Mouse (Mus musculus) C2C12 (cell line): Measurements from ENCODE around the gene Zfp30. TPM values are rescaled to one million over a fixed set of nuclear protein-coding genes. Genes with fewer than 3 reads are reported as not detected.

Experiments used
- H3K27me3 ChIP-seq: one replicate; pipeline ENCODE4 v1.6.1; 2011; ENCODE audit not compliant: control insufficient read depth, insufficient read depth, insufficient read length
- H3K36me3 ChIP-seq: one replicate; pipeline ENCODE4 v1.6.1; 2011; ENCODE audit not compliant: control insufficient read depth, insufficient read depth
- H3K4me3 ChIP-seq: one replicate; pipeline ENCODE4 v1.5.1; 2011; ENCODE audit warnings: mild to moderate bottlenecking, control low read depth; ENCODE audit not compliant: poor library complexity, insufficient read depth, severe bottlenecking
- H3K79me2 ChIP-seq: one replicate; pipeline ENCODE4 v1.6.1; 2011; ENCODE audit not compliant: control insufficient read depth, insufficient read depth
- H3K79me3 ChIP-seq: one replicate; pipeline ENCODE4 v1.6.1; 2011; ENCODE audit warnings: low read depth, control low read depth
- H3ac ChIP-seq: one replicate; pipeline ENCODE3; 2011; ENCODE audit warnings: low read depth; ENCODE audit not compliant: control insufficient read depth, insufficient read length
- CEBPB ChIP-seq: IDR thresholded peaks from one replicate; pipeline ENCODE4 v1.6.1; 2011; ENCODE audit warnings: low read depth, mild to moderate bottlenecking, control low read depth, moderate library complexity
- CTCF ChIP-seq: IDR thresholded peaks from one replicate; pipeline ENCODE4 v1.5.1; 2011; ENCODE audit not compliant: control insufficient read depth, insufficient read depth, insufficient read length
- FOSL1 ChIP-seq: IDR thresholded peaks from one replicate; pipeline ENCODE4 v1.8.0; 2011; ENCODE audit warnings: mild to moderate bottlenecking, low read length; ENCODE audit not compliant: poor library complexity, insufficient read depth, severe bottlenecking
- MAX ChIP-seq: IDR thresholded peaks from one replicate; pipeline ENCODE4 v1.6.1; 2011; ENCODE audit warnings: mild to moderate bottlenecking, control low read depth
- MYOD1 ChIP-seq: IDR thresholded peaks from one replicate; pipeline ENCODE4 v1.6.1; 2011; ENCODE audit warnings: low read depth; ENCODE audit not compliant: control insufficient read depth, insufficient read length
- MYOG ChIP-seq: IDR thresholded peaks from one replicate; pipeline ENCODE4 v1.6.1; 2011; ENCODE audit not compliant: control insufficient read depth, insufficient read length; ENCODE audit errors: extremely low read depth
- USF1 ChIP-seq: IDR thresholded peaks from one replicate; pipeline ENCODE4 v1.6.1; 2011; ENCODE audit warnings: low read depth, mild to moderate bottlenecking, control low read depth, moderate library complexity
- polyA plus RNA-seq: library from polyadenylated mRNA; unstranded; fragments of >200 nt; fragmentation: generic; extraction: Trizol; gene quantifications from one replicate; pipeline ENCODE4 v1.2.1, GENCODE M21; 2012; ENCODE audit warnings: missing spikeins

Zfp30 gene
- polyA plus RNA-seq, 1 experiment, result 1.4 TPM

DNA sequence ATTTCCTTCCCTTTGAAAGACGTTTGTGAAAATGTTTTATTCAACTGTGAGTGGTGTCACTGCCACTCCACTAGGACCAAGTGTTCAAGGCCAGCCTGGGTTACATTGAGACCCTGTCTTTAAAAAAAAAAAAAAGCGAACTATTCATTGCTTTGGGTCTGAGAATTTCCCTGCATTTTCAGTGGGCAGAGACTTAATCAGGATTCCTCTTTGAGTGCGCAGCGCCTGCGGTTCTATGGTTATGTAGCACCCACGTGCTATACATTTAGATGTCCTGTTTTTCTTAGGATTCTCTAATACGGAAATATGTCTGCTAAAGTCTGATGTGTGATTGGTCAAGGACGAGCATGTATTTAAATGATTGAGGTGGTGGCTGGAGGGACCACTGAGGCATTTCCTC lies 1.2 kb downstream of the Zfp30 start:
- Histone ChIP-seq H3K36me3 (no peaks in the 10 kb centered on the region), H3K79me3 (no peaks in the 10 kb centered on the region), H3ac (no peak overlapping the region), H3K4me3 (no peak overlapping the region), H3K79me2 (no peaks in the 10 kb centered on the region), H3K27me3 (no peaks in the 10 kb centered on the region)
- no peak for TF ChIP-seq FOSL1
- TF ChIP-seq MAX, result no peak
- TF ChIP-seq MYOD1, result no peak
- TF ChIP-seq CTCF, result no peak
- no peak for TF ChIP-seq USF1
- no peak for TF ChIP-seq MYOG
- TF ChIP-seq CEBPB, result no peak

DNA sequence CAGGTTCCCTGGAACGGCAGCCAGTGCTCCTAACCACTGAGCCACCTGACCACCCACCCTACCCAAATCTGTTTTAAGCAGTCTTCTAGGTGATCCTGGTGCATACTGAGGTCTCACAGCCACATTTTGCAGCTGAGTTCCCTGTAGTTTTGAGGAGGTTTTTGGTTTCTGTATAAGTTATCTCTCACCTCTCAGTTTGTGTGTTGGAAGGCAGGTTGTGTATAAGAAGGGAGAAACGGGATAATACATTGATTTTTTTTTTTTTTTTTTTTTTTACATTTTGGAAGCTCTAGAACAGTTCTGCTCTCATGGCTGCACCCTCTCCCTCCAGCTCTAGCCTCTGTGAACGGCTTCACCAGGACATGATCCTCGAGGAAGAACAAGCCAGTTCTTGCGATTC lies 2.1 kb downstream of the Zfp30 start:
- Histone ChIP-seq H3K79me2 (no peaks in the 10 kb centered on the region), H3ac (no peak overlapping the region), H3K36me3 (no peaks in the 10 kb centered on the region), H3K27me3 (no peaks in the 10 kb centered on the region), H3K79me3 (no peaks in the 10 kb centered on the region), H3K4me3 (no peak overlapping the region)
- no peak for TF ChIP-seq MAX
- no peak for TF ChIP-seq FOSL1
- no peak for TF ChIP-seq CEBPB
- TF ChIP-seq CTCF, result no peak
- no peak for TF ChIP-seq USF1
- no peak for TF ChIP-seq MYOG
- no peak for TF ChIP-seq MYOD1

DNA sequence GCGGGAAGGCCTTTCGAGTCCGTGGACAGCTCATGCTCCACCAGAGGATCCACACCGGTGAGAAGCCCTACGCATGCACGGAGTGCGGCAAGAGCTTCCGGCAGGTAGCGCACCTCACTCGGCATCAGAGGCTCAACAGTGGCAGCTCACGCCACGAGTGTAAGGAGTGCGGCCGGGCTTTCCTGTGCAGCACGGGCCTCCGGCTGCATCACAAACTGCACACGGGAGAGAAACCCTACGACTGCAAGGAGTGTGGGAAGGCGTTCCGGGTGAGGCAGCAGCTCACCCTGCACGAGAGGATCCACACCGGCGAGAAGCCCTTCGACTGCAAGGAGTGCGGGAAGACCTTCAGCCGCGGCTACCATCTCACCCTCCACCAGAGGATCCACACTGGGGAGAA lies 9.1 kb downstream of the Zfp30 start:
- Histone ChIP-seq H3K36me3 (no peaks in the 10 kb centered on the region), H3K4me3 (no peak overlapping the region), H3K79me3 (no peaks in the 10 kb centered on the region), H3ac (no peak overlapping the region), H3K27me3 (no peaks in the 10 kb centered on the region), H3K79me2 (no peaks in the 10 kb centered on the region)
- TF ChIP-seq MAX, result no peak
- TF ChIP-seq MYOG, result no peak
- TF ChIP-seq FOSL1, result no peak
- no peak for TF ChIP-seq USF1
- no peak for TF ChIP-seq MYOD1
- no peak for TF ChIP-seq CTCF
- no peak for TF ChIP-seq CEBPB

DNA sequence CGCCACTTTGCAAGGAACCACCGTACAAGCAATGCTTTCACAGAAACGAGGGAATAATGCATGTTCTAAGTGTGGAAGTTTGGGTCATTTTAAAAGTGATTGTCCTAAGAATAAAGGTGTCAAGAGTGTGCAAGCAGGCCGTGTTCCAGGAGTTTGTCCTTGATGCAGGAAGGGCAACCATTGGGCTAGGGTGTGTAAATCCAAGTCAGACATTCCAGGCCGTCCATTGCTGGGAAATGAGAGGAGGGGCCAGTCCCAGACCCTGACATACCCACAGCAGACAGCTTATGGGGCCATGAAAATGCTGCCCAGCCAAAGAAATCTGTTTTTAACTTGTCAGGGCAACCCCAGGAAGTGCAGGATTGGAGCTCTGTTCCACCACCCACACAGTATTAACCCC lies 23.2 kb downstream of the Zfp30 start:
- TF ChIP-seq FOSL1 (no peak), CEBPB (no peak), MAX (no peak), USF1 (no peak), MYOD1 (no peak), CTCF (no peak), MYOG (no peak)
- H3K79me2 ChIP-seq, result no peaks in the 10 kb centered on the region
- H3K79me3 ChIP-seq, result no peaks in the 10 kb centered on the region
- no peak overlapping the region for H3K4me3 ChIP-seq
- no peak overlapping the region for H3ac ChIP-seq
- no peaks in the 10 kb centered on the region for H3K36me3 ChIP-seq
- H3K27me3 ChIP-seq, result peaks cover 5% of the 10 kb centered on the region

DNA sequence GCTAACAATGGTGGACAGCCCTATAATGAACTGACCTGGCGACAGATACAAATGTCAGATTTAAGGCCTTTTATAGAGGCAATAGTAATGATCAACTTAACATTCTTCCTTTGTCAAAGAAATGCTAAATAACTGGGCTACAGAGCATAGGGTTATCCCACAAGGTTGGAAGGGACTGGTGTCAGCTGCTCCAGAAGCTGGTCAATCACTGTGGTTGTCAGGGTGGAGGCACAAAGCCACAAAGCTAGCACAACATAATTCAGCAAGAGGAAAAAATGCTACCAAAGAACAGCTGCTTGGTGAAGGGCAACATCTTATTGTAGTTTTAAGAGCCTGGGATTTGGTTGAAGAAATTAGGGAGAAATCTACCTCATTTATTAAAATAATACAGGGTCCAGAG lies 28.4 kb downstream of the Zfp30 start:
- no peak overlapping the region for H3ac ChIP-seq
- TF ChIP-seq MAX (no peak), FOSL1 (no peak), MYOG (no peak), CEBPB (no peak), USF1 (no peak)
- no peaks in the 10 kb centered on the region for H3K27me3 ChIP-seq
- H3K4me3 ChIP-seq, result no peak overlapping the region
- peaks cover 4% of the 10 kb centered on the region for H3K79me3 ChIP-seq
- peaks cover 12% of the 10 kb centered on the region for H3K79me2 ChIP-seq
- no peaks in the 10 kb centered on the region for H3K36me3 ChIP-seq

DNA sequence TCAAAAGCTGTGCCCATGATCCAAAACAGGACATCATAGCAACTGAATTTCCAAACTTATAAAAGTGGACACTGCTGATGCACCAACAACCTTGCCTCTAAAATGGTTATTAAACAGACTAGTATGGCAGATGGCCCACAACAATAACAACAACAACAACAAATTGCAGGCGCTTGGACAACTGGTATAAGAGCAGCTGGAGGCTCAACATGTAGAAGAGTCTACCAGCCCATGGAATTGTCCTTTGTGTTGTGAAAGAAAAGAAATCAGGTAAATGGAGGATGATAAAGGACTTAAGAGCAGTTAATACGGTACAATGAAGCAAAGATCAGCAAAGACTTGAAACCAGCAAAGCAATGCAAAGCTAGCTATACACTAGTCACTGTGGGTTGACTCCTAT lies 30.6 kb downstream of the Zfp30 start:
- H3ac ChIP-seq, result no peak overlapping the region
- H3K79me3 ChIP-seq, result peaks cover 11% of the 10 kb centered on the region
- H3K27me3 ChIP-seq, result no peaks in the 10 kb centered on the region
- no peaks in the 10 kb centered on the region for H3K36me3 ChIP-seq
- no peak overlapping the region for H3K4me3 ChIP-seq
- peaks cover 30% of the 10 kb centered on the region for H3K79me2 ChIP-seq
- no peak for TF ChIP-seq MYOD1
- no peak for TF ChIP-seq CEBPB
- TF ChIP-seq CTCF, result no peak
- TF ChIP-seq USF1, result no peak
- no peak for TF ChIP-seq MYOG
- TF ChIP-seq MAX, result no peak
- TF ChIP-seq FOSL1, result no peak
